Mouse (Mus musculus) bone marrow, adult 2 months (tissue): ENCODE measurements at regions not wholly inside any gene's neighbourhood (a gene's known extent, or its start where the extent isn't known, plus 50 kb on each side); places are given as distances from the start of the nearest gene placed in this dataset.

Source experiments
- CTCF ChIP-seq: fragments of 200-500 bp; IDR thresholded peaks from 2 replicates; pipeline ENCODE4 v1.5.1; 2011; ENCODE audit warnings: low read length, control low read depth; ENCODE audit not compliant: control insufficient read depth, insufficient read depth
- POLR2A ChIP-seq: fragments of 200-500 bp; IDR thresholded peaks from 2 replicates; pipeline ENCODE4 v1.6.1; 2011; ENCODE audit warnings: low read depth, mild to moderate bottlenecking, control low read depth, low read length, borderline replicate concordance; ENCODE audit not compliant: control insufficient read depth

GRCm38 (mm10) chr16:78637452-78637851 is 60.9 kb upstream of the D16Ertd472e start:
- TF ChIP-seq CTCF (no peak), POLR2A (no peak)
